Mouse (Mus musculus): ENCODE measurements around the gene Vgll4.

- TF ChIP-seq CTCF (IDR thresholded peaks at IDR 0.05; ENCODE audit: low read depth) (no peak), EP300 (IDR thresholded peaks at IDR 0.05; ENCODE audit: low read depth) (no peak)
Measured at GRCm38 (mm10) chr6:114883261-114883740, 86.5 kb downstream of the Vgll4 start.

All from liver, embryonic 14.5 days (tissue).